Mouse (Mus musculus) small intestine, adult 2 months (tissue): ENCODE data around the gene BC107364.

Experiments
- CTCF ChIP-seq: fragments of 200-500 bp; IDR thresholded peaks from 2 replicates; pipeline ENCODE4 v1.5.1; 2012; ENCODE audit warnings: low read depth, mild to moderate bottlenecking, control low read depth, inconsistent platforms, low read length, moderate library complexity, mixed read lengths; ENCODE audit not compliant: insufficient replicate concordance, insufficient read length; ENCODE audit errors: extremely low read depth
- POLR2A ChIP-seq: fragments of 200-500 bp; IDR thresholded peaks from 2 replicates; pipeline ENCODE4 v1.6.1; 2012; ENCODE audit warnings: low read depth, mild to moderate bottlenecking, control low read depth, inconsistent platforms, low read length, moderate library complexity

- TF ChIP-seq CTCF (no peak), POLR2A (no peak)
Observed at GRCm38 (mm10) chr3:96405541-96406503, 46.3 kb downstream of the BC107364 start.
